Mouse (Mus musculus): Measurements from ENCODE around the gene Olfr1414. TPM values are rescaled to one million over a fixed set of nuclear protein-coding genes. Genes with fewer than 3 reads are reported as not detected.

Gene Olfr1414
- not detected for polyA plus RNA-seq (2012; fragmentation: generic; extraction: Trizol)
- long read RNA-seq, experiment 1: 0 reads
- long read RNA-seq, experiment 2: 0 reads

GRCm38 (mm10) chr1:92518561-92518960 is at the start of gene Olfr1414:
Olfr1414 (minus strand) TSS chr1:92518661.
- no peak for TF ChIP-seq CTCF (IDR thresholded peaks at IDR 0.05; ENCODE audit: control insufficient read depth, insufficient read depth, insufficient read length)
- no peak for TF ChIP-seq MYOG (IDR thresholded peaks at IDR 0.05; ENCODE audit: control insufficient read depth, extremely low read depth, insufficient read length)
- no peak for TF ChIP-seq MAX (IDR thresholded peaks at IDR 0.05)
- TF ChIP-seq USF1 (IDR thresholded peaks at IDR 0.05; ENCODE audit: low read depth): no peak
- TF ChIP-seq FOSL1 (IDR thresholded peaks at IDR 0.05; ENCODE audit: insufficient read depth, low read length, poor library complexity, severe bottlenecking): no peak
- no peak for TF ChIP-seq CEBPB (IDR thresholded peaks at IDR 0.05; ENCODE audit: low read depth)
- no peak for TF ChIP-seq MYOD1 (IDR thresholded peaks at IDR 0.05; ENCODE audit: control insufficient read depth, insufficient read length, low read depth)
- Histone ChIP-seq H3K27me3 (ENCODE audit: control insufficient read depth, insufficient read depth, insufficient read length) (peaks cover 34% of the 10 kb centered on the region), H3K4me3 (ENCODE audit: insufficient read depth, poor library complexity, severe bottlenecking) (no peak within 1 kb of the TSS), H3K79me2 (ENCODE audit: control insufficient read depth, insufficient read depth) (no peaks in the 10 kb centered on the region), H3K79me3 (ENCODE audit: low read depth) (no peaks in the 10 kb centered on the region), H3K36me3 (ENCODE audit: control insufficient read depth, insufficient read depth) (no peaks in the 10 kb centered on the region), H3ac (ENCODE audit: control insufficient read depth, insufficient read length, low read depth) (no peak within 1 kb of the TSS)

GRCm38 (mm10) chr1:92545929-92546328 is 27.5 kb upstream of the Olfr1414 start:
- TF ChIP-seq CTCF (IDR thresholded peaks at IDR 0.05; ENCODE audit: control insufficient read depth, insufficient read depth, insufficient read length): no peak

GRCm38 (mm10) chr1:92539071-92539470 is 20.6 kb upstream of the Olfr1414 start:
- TF ChIP-seq MYOG (IDR thresholded peaks at IDR 0.05; ENCODE audit: control insufficient read depth, extremely low read depth, insufficient read length) (no peak), MAX (IDR thresholded peaks at IDR 0.05) (no peak), MYOD1 (IDR thresholded peaks at IDR 0.05; ENCODE audit: control insufficient read depth, insufficient read length, low read depth) (no peak), FOSL1 (IDR thresholded peaks at IDR 0.05; ENCODE audit: insufficient read depth, low read length, poor library complexity, severe bottlenecking) (no peak), CEBPB (IDR thresholded peaks at IDR 0.05; ENCODE audit: low read depth) (no peak), USF1 (IDR thresholded peaks at IDR 0.05; ENCODE audit: low read depth) (no peak), CTCF (IDR thresholded peaks at IDR 0.05; ENCODE audit: control insufficient read depth, insufficient read depth, insufficient read length) (no peak)
- H3ac ChIP-seq (ENCODE audit: control insufficient read depth, insufficient read length, low read depth): no peak overlapping the region
- no peak overlapping the region for H3K4me3 ChIP-seq (ENCODE audit: insufficient read depth, poor library complexity, severe bottlenecking)
- H3K79me3 ChIP-seq (ENCODE audit: low read depth): no peaks in the 10 kb centered on the region
- peaks cover 5% of the 10 kb centered on the region for H3K27me3 ChIP-seq (ENCODE audit: control insufficient read depth, insufficient read depth, insufficient read length)
- H3K79me2 ChIP-seq (ENCODE audit: control insufficient read depth, insufficient read depth): no peaks in the 10 kb centered on the region
- no peaks in the 10 kb centered on the region for H3K36me3 ChIP-seq (ENCODE audit: control insufficient read depth, insufficient read depth)

More at GRCm38 (mm10) chr1:92545929-92546328, 27.5 kb upstream of the Olfr1414 start:
- no peak overlapping the region for H3K4me3 ChIP-seq (ENCODE audit: insufficient read depth, poor library complexity, severe bottlenecking)
- H3ac ChIP-seq (ENCODE audit: control insufficient read depth, insufficient read length, low read depth): no peak overlapping the region
- H3K36me3 ChIP-seq (ENCODE audit: control insufficient read depth, insufficient read depth): no peaks in the 10 kb centered on the region
- H3K79me3 ChIP-seq (ENCODE audit: low read depth): no peaks in the 10 kb centered on the region
- H3K27me3 ChIP-seq (ENCODE audit: control insufficient read depth, insufficient read depth, insufficient read length): peaks cover 7% of the 10 kb centered on the region
- H3K79me2 ChIP-seq (ENCODE audit: control insufficient read depth, insufficient read depth): no peaks in the 10 kb centered on the region

GRCm38 (mm10) chr1:92536972-92537371 is 18.5 kb upstream of the Olfr1414 start:
- Histone ChIP-seq H3K79me3 (ENCODE audit: low read depth) (no peaks in the 10 kb centered on the region), H3ac (ENCODE audit: control insufficient read depth, insufficient read length, low read depth) (no peak overlapping the region), H3K79me2 (ENCODE audit: control insufficient read depth, insufficient read depth) (no peaks in the 10 kb centered on the region), H3K36me3 (ENCODE audit: control insufficient read depth, insufficient read depth) (no peaks in the 10 kb centered on the region), H3K4me3 (ENCODE audit: insufficient read depth, poor library complexity, severe bottlenecking) (no peak overlapping the region), H3K27me3 (ENCODE audit: control insufficient read depth, insufficient read depth, insufficient read length) (peaks cover 3% of the 10 kb centered on the region)
- TF ChIP-seq CEBPB (IDR thresholded peaks at IDR 0.05; ENCODE audit: low read depth) (no peak), MYOG (IDR thresholded peaks at IDR 0.05; ENCODE audit: control insufficient read depth, extremely low read depth, insufficient read length) (no peak), MYOD1 (IDR thresholded peaks at IDR 0.05; ENCODE audit: control insufficient read depth, insufficient read length, low read depth) (no peak), FOSL1 (IDR thresholded peaks at IDR 0.05; ENCODE audit: insufficient read depth, low read length, poor library complexity, severe bottlenecking) (no peak), USF1 (IDR thresholded peaks at IDR 0.05; ENCODE audit: low read depth) (no peak)

- Histone ChIP-seq H3K4me3 (ENCODE audit: insufficient read depth, poor library complexity, severe bottlenecking) (no peak overlapping the region), H3ac (ENCODE audit: control insufficient read depth, insufficient read length, low read depth) (no peak overlapping the region), H3K36me3 (ENCODE audit: control insufficient read depth, insufficient read depth) (no peaks in the 10 kb centered on the region), H3K79me3 (ENCODE audit: low read depth) (no peaks in the 10 kb centered on the region), H3K79me2 (ENCODE audit: control insufficient read depth, insufficient read depth) (no peaks in the 10 kb centered on the region), H3K27me3 (ENCODE audit: control insufficient read depth, insufficient read depth, insufficient read length) (peaks cover 17% of the 10 kb centered on the region)
- TF ChIP-seq CEBPB (IDR thresholded peaks at IDR 0.05; ENCODE audit: low read depth): no peak
- TF ChIP-seq USF1 (IDR thresholded peaks at IDR 0.05; ENCODE audit: low read depth): no peak
- no peak for TF ChIP-seq MAX (IDR thresholded peaks at IDR 0.05)
- TF ChIP-seq FOSL1 (IDR thresholded peaks at IDR 0.05; ENCODE audit: insufficient read depth, low read length, poor library complexity, severe bottlenecking): no peak
- TF ChIP-seq MYOG (IDR thresholded peaks at IDR 0.05; ENCODE audit: control insufficient read depth, extremely low read depth, insufficient read length): no peak
- TF ChIP-seq MYOD1 (IDR thresholded peaks at IDR 0.05; ENCODE audit: control insufficient read depth, insufficient read length, low read depth): no peak
- TF ChIP-seq CTCF (IDR thresholded peaks at IDR 0.05; ENCODE audit: control insufficient read depth, insufficient read depth, insufficient read length): no peak
Observed at GRCm38 (mm10) chr1:92523764-92524163, 5.3 kb upstream of the Olfr1414 start.

- Histone ChIP-seq H3K4me3 (ENCODE audit: insufficient read depth, poor library complexity, severe bottlenecking) (no peak overlapping the region), H3ac (ENCODE audit: control insufficient read depth, insufficient read length, low read depth) (no peak overlapping the region), H3K27me3 (ENCODE audit: control insufficient read depth, insufficient read depth, insufficient read length) (peaks cover 29% of the 10 kb centered on the region), H3K79me2 (ENCODE audit: control insufficient read depth, insufficient read depth) (no peaks in the 10 kb centered on the region), H3K36me3 (ENCODE audit: control insufficient read depth, insufficient read depth) (no peaks in the 10 kb centered on the region), H3K79me3 (ENCODE audit: low read depth) (no peaks in the 10 kb centered on the region)
- no peak for TF ChIP-seq CEBPB (IDR thresholded peaks at IDR 0.05; ENCODE audit: low read depth)
- TF ChIP-seq MYOG (IDR thresholded peaks at IDR 0.05; ENCODE audit: control insufficient read depth, extremely low read depth, insufficient read length): no peak
- TF ChIP-seq FOSL1 (IDR thresholded peaks at IDR 0.05; ENCODE audit: insufficient read depth, low read length, poor library complexity, severe bottlenecking): no peak
- no peak for TF ChIP-seq MAX (IDR thresholded peaks at IDR 0.05)
- no peak for TF ChIP-seq MYOD1 (IDR thresholded peaks at IDR 0.05; ENCODE audit: control insufficient read depth, insufficient read length, low read depth)
- TF ChIP-seq CTCF (IDR thresholded peaks at IDR 0.05; ENCODE audit: control insufficient read depth, insufficient read depth, insufficient read length): no peak
- TF ChIP-seq USF1 (IDR thresholded peaks at IDR 0.05; ENCODE audit: low read depth): no peak
Observed at GRCm38 (mm10) chr1:92521376-92521775, 2.9 kb upstream of the Olfr1414 start.
